Mouse (Mus musculus) intestine, embryonic 14.5 days (tissue): ENCODE results near the gene Fndc3b. TPM values are rescaled to one million over a fixed set of nuclear protein-coding genes. Genes with fewer than 3 reads are reported as not detected.

Experiments
- ATAC-seq: fragments of 200-750 bp; cut with Nextera tagmentation; replicated peaks from 2 replicates; pipeline ENCODE4 v1.8.0; 2017; ENCODE audit warnings: low read depth, moderate number of reproducible peaks, moderate TSS enrichment, moderate library complexity; ENCODE audit not compliant: low FRiP score, low TSS enrichment
- DNase-seq: peaks from one replicate; pipeline ENCODE4 v3.0.0-alpha.2; 2018; ENCODE audit warnings: low spot score
- H3K27ac ChIP-seq: fragments of 300-500 bp; sonication (generic); 2 replicates; pipeline ENCODE4 v1.5.1; 2014; ENCODE audit warnings: low read depth, mild to moderate bottlenecking, control low read depth
- H3K27me3 ChIP-seq: fragments of 300-500 bp; sonication (generic); replicated peaks from 2 replicates; pipeline ENCODE4 v1.6.1; 2014; ENCODE audit warnings: low read length, control low read depth; ENCODE audit not compliant: control insufficient read depth, insufficient read depth
- H3K36me3 ChIP-seq: fragments of 300-500 bp; sonication (generic); 2 replicates; pipeline ENCODE4 v1.6.1; 2014; ENCODE audit warnings: low read length, control low read depth; ENCODE audit not compliant: control insufficient read depth, insufficient read depth
- H3K4me1 ChIP-seq: fragments of 300-500 bp; sonication (generic); replicated peaks from 2 replicates; pipeline ENCODE4 v1.6.1; 2014; ENCODE audit warnings: low read length, control low read depth, mixed read lengths; ENCODE audit not compliant: control insufficient read depth, insufficient read depth
- H3K4me2 ChIP-seq: fragments of 300-500 bp; sonication (generic); 2 replicates; pipeline ENCODE4 v1.6.1; 2014; ENCODE audit warnings: low read length
- H3K4me3 ChIP-seq: fragments of 300-500 bp; sonication (generic); 2 replicates; pipeline ENCODE4 v1.5.1; 2014; ENCODE audit warnings: low read depth, low read length, control low read depth, mixed read lengths
- H3K9ac ChIP-seq: fragments of 300-500 bp; sonication (generic); 2 replicates; pipeline ENCODE4 v1.6.1; 2014; ENCODE audit warnings: mild to moderate bottlenecking, low read length
- H3K9me3 ChIP-seq: fragments of 300-500 bp; sonication (generic); 2 replicates; pipeline ENCODE4 v1.6.1; 2016; ENCODE audit warnings: low read length, control low read depth; ENCODE audit not compliant: control insufficient read depth
- WGBS: fragments of 180-500 bp; shearing (Covaris S2); extraction: QIAGEN DNeasy Blood & Tissue Kit; methylation state at CpG from one replicate; pipeline ENCODE4 v1.1.7; 2014; 5-methylcytosine and 5-hydroxymethylcytosine counted together
- microRNA-seq: library from miRNA; unstranded; fragments of <30 nt; microRNA quantifications from one replicate; pipeline ENCODE4, GENCODE M21; 2016
- polyA plus RNA-seq: library from polyadenylated mRNA; unstranded; fragments of >200 nt; fragmentation: Nextera tagmentation; extraction: Ambion mirVana; gene quantifications from 2 replicates; pipeline ENCODE4 v1.2.1, GENCODE M21; 2014

The Fndc3b gene
- polyA plus RNA-seq, 1 experiment from 2014 or later, result 26.1 TPM

DNA sequence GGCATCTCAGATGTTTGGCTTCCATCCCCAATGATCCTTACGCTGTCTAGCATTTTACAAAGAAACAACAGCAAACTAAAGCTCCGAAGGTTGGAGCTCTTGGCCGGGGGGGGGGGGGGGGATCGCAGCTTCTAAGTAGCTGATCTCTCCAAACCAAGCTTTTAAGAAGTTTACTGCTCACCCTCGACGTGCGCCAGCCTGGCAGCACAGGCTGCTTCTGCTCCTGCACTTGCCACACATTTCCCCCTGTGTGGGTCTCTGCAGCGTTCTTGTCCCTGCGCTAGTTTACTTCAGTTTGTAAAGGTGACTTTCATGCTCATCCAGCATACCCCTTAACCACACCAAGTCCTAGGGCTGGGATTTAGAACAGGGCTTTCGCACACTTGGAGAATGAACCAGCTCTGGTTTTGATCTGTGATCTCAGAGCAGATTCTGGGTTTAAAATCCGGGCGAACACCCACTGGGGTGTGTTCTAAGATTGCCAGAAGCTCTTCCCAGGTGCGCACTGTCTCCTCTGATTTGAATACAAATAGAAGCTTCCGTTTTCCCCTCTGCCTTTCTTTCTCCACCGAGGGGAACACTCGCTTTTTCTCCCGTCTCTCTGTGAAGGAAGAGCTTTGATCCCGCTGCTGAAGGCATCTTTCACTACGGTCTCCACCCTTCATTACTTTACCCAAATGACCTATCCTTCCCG lies 340.4 kb downstream of the Fndc3b start:
- no peak for ATAC-seq
- 4% methylated on average over 20 of the region's 20 CpGs for WGBS
- no peak overlapping the region for H3K27ac ChIP-seq
- DNase-seq, result no peak
- H3K9me3 ChIP-seq, result no peaks in the 10 kb centered on the region
- no peaks in the 10 kb centered on the region for H3K36me3 ChIP-seq
- no peak overlapping the region for H3K9ac ChIP-seq
- H3K27me3 ChIP-seq, result peaks cover 58% of the 10 kb centered on the region
- H3K4me2 ChIP-seq, result 0 out of 2 replicates have a peak overlapping the region, but pooled peaks have one; percentile 37
- H3K4me3 ChIP-seq, result no peak overlapping the region
- 0 out of 2 replicates have a peak, but pooled peaks cover 3% of the 10 kb centered on the region for H3K4me1 ChIP-seq

DNA sequence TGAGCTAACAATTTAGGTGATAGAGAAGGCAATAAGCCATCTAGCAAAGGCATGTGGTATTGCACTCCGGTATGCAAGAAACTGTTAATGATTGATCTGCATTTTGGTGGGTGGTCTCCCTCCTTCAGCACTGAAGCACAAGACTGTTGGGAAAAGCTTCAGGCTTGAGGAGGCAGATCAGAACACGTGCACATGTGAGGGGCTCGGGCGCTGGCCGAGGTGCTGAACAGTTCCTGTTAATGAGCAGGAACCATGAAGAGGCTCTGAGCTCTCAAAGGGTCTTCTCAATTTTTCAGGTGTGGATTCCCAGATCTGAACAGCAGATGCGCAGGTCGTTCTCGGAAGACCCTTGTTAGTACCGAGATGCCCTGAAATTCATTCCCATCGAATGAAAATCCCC lies 341.0 kb downstream of the Fndc3b start:
- peak; percentile 91 for DNase-seq
- 2% methylated on average over 10 of the region's 10 CpGs for WGBS
- Histone ChIP-seq H3K27ac (no peak overlapping the region), H3K27me3 (peaks cover 56% of the 10 kb centered on the region), H3K4me3 (no peak overlapping the region), H3K36me3 (no peaks in the 10 kb centered on the region), H3K9me3 (no peaks in the 10 kb centered on the region), H3K9ac (no peak overlapping the region), H3K4me1 (0 out of 2 replicates have a peak, but pooled peaks cover 3% of the 10 kb centered on the region), H3K4me2 (no peak overlapping the region)
- ATAC-seq, result no peak

Small RNAs within 50 kb of the gene (microRNA-seq; reads per million reads assigned to microRNA genes)
- 0.25 reads per million for gene Mir3092

Other genes starting within 250 kb of the Fndc3b start
- not detected in 2 replicates for gene Tmem212, start 185.1 kb upstream of the Fndc3b start, polyA plus RNA-seq
- gene Pld1, start 227.4 kb upstream of the Fndc3b start, polyA plus RNA-seq, result 7.9 and 8.2 TPM in 2 replicates